9 mouse cellular contexts compared by ENCODE assay signal in genomic region chr1:23286741-23287140, GRCm38 (mm10).
DNase-seq lines count a peak whose midpoint lies in the region; ATAC-seq and TF ChIP-seq lines count a peak whose summit lies in the region.
"Had no signal": no experiment of that assay in that cellular context is flagged by ENCODE, and none has a peak within 500 bp of the region (broad histone marks: within the 10 kb centered on the region; RNA-seq: fewer than 3 reads in every experiment).

No protein-coding gene starts in this region.

- no peak; the same call in 1 of the 2 replicates for TF ChIP-seq EP300 in lung, postnatal 0 days (IDR thresholded peaks at IDR 0.05)

- no peaks in the 10 kb centered on the region for H3K9me3 ChIP-seq in E14TG2a.4 (ENCODE audit: low read length)
- no peaks in the 10 kb centered on the region for H3K9me3 ChIP-seq in lung, postnatal 0 days (ENCODE audit: low read length)
- H3K9me3 ChIP-seq: limb, embryonic 12.5 days had no signal

- H3K36me3 ChIP-seq in E14TG2a.4 (ENCODE audit: insufficient read depth, low read length) = no peaks in the 10 kb centered on the region
- H3K36me3 ChIP-seq in lung, postnatal 0 days (ENCODE audit: insufficient read depth, low read length) = no peaks in the 10 kb centered on the region
- H3K36me3 ChIP-seq: limb, embryonic 12.5 days had no signal

- DNase-seq in adrenal gland, adult (ENCODE audit: inconsistent age in 2 of 2, low spot score in 1 of 2) = peak; percentile 65 to 86
- no peak for DNase-seq in adrenal gland, postnatal 4 days (ENCODE audit: low spot score in 2 of 2)
- DNase-seq in cerebellum, adult 9-10 months = peak; percentile 70
- peak; percentile 73 for DNase-seq in kidney, postnatal 36 days
- DNase-seq in lung, postnatal 0 days (ENCODE audit: low spot score) = peak; percentile 90
- peak; percentile 47 for DNase-seq in right cerebral cortex, postnatal 4 days

- no peaks in the 10 kb centered on the region for H3K27me3 ChIP-seq in E14TG2a.4 (ENCODE audit: insufficient read depth, low read length)
- H3K27me3 ChIP-seq in lung, postnatal 0 days (replicated peaks; ENCODE audit: insufficient read depth, low read length) = no peaks in the 10 kb centered on the region
- H3K27me3 ChIP-seq: limb, embryonic 12.5 days had no signal

- peak; percentile 59 for ATAC-seq in granulocyte monocyte progenitor cell, adult 5-6 weeks (replicated peaks; ENCODE audit: poor library complexity, severe bottlenecking)
- ATAC-seq in lung, postnatal 0 days = peak; percentile 93

- WGBS in lung, postnatal 0 days = 21% methylated on average over 4 of the region's 4 CpGs

- no peaks in the 10 kb centered on the region for H3K4me1 ChIP-seq in E14TG2a.4 (replicated peaks; ENCODE audit: low read depth, low read length)
- H3K4me1 ChIP-seq in lung, postnatal 0 days (ENCODE audit: insufficient read depth, low read depth, low read length) = 0 out of 2 replicates have a peak, but pooled peaks cover 5% of the 10 kb centered on the region
- H3K4me1 ChIP-seq: limb, embryonic 12.5 days had no signal

- no peak overlapping the region for H3K27ac ChIP-seq in lung, postnatal 0 days (ENCODE audit: low read length)
- H3K27ac ChIP-seq: limb, embryonic 12.5 days had no signal

- H3K4me2 ChIP-seq in lung, postnatal 0 days (replicated peaks; ENCODE audit: low read depth, low read length) = no peak overlapping the region
- H3K4me2 ChIP-seq: limb, embryonic 12.5 days had no signal

- 0 out of 2 replicates have a peak, but pooled peaks have one; percentile 13 for TF ChIP-seq CTCF in E14TG2a.4 (conservative IDR thresholded peaks at IDR 0.05; ENCODE audit: low read length)
- TF ChIP-seq CTCF in lung, postnatal 0 days (IDR thresholded peaks at IDR 0.05) = peak; percentile 87

- no peak overlapping the region for H3K9ac ChIP-seq in lung, postnatal 0 days (replicated peaks; ENCODE audit: low read depth)
- H3K9ac ChIP-seq: limb, embryonic 12.5 days had no signal

- no peak overlapping the region for H3K4me3 ChIP-seq in E14TG2a.4 (replicated peaks; ENCODE audit: low read length)
- no peak overlapping the region for H3K4me3 ChIP-seq in lung, postnatal 0 days (ENCODE audit: low read depth, low read length)
- H3K4me3 ChIP-seq: limb, embryonic 12.5 days had no signal

Comparison
In these comparisons a context has a peak if more than half of its experiments do, and no peak if none do; other contexts are left out.
1. DNase-seq: peak in adrenal gland, adult (2 of 2), cerebellum, adult 9-10 months (single experiment), kidney, postnatal 36 days (2 of 2), lung, postnatal 0 days (single experiment) and right cerebral cortex, postnatal 4 days (single experiment); none in adrenal gland, postnatal 4 days (0 of 2).